Mouse (Mus musculus) right cerebral cortex, adult 2 months (tissue): ENCODE measurements at regions not wholly inside any gene's neighbourhood (a gene's known extent, or its start where the extent isn't known, plus 50 kb on each side); places are given as distances from the start of the nearest gene placed in this dataset.
A peak's percentile ranks its signal among the peaks of the same experiment; 100 is the strongest.

Experiments
- DNase-seq, 2 experiments: peaks; one replicate each; pipeline ENCODE4 v3.0.0; 2021 to 2022; ENCODE audit warnings: low spot score in 2 of 2

GRCm38 (mm10) chr14:80901346-80901745 is 917.5 kb downstream of the Olfm4 start:
- DNase-seq: peak in 1 of 2 experiments; percentile 49

GRCm38 (mm10) chr14:80901759-80902163 is 917.9 kb downstream of the Olfm4 start:
- DNase-seq: peak; percentile 18 to 20

- no peak for DNase-seq
Observed at GRCm38 (mm10) chr14:80916031-80916430, 932.1 kb downstream of the Olfm4 start.

- no peak for DNase-seq
Observed at GRCm38 (mm10) chr14:80923732-80924131, 939.9 kb downstream of the Olfm4 start.

- DNase-seq: no peak
Observed at GRCm38 (mm10) chr14:80959966-80960365, 976.1 kb downstream of the Olfm4 start.

GRCm38 (mm10) chr14:80975795-80976194 is 991.9 kb downstream of the Olfm4 start:
- no peak for DNase-seq

- no peak for DNase-seq
Observed at GRCm38 (mm10) chr14:80976662-80977061, 992.8 kb downstream of the Olfm4 start.

GRCm38 (mm10) chr14:80979475-80979874 is 995.6 kb downstream of the Olfm4 start:
- DNase-seq: no peak

- DNase-seq: no peak
Observed at GRCm38 (mm10) chr14:80990192-80990591, 1006.3 kb downstream of the Olfm4 start.

GRCm38 (mm10) chr14:80990679-80991286 is 1006.9 kb downstream of the Olfm4 start:
- no peak for DNase-seq

GRCm38 (mm10) chr14:80999030-80999429 is 1015.1 kb downstream of the Olfm4 start:
- DNase-seq: no peak

GRCm38 (mm10) chr14:81013208-81013607 is 1029.3 kb downstream of the Olfm4 start:
- DNase-seq: no peak

- no peak for DNase-seq
Observed at GRCm38 (mm10) chr14:81031475-81031874, 1047.6 kb downstream of the Olfm4 start.

- no peak for DNase-seq
Observed at GRCm38 (mm10) chr14:81037635-81038034, 1053.8 kb downstream of the Olfm4 start.

GRCm38 (mm10) chr14:81038045-81038444 is 1054.2 kb downstream of the Olfm4 start:
- no peak for DNase-seq
